Mouse (Mus musculus) layer of hippocampus, postnatal 14 days (tissue): ENCODE measurements at regions not wholly inside any gene's neighbourhood (a gene's known extent, or its start where the extent isn't known, plus 50 kb on each side); places are given as distances from the start of the nearest gene placed in this dataset.
A peak's percentile ranks its signal among the peaks of the same experiment; 100 is the strongest.

ENCODE experiments used
- DNase-seq, 2 experiments: peaks; one replicate each; pipeline ENCODE4 v3.0.0; 2021 to 2022; ENCODE audit warnings: low spot score in 2 of 2, mixed read lengths in 1 of 2
- microRNA-seq, 2 experiments: library from miRNA; unstranded; fragments of <30 nt; microRNA quantifications; one replicate each; pipeline ENCODE4 v1.2.0; 2021

GRCm38 (mm10) chr1:82150219-82151128 lies 82.4 kb upstream of the Gm9747 start:
- peak; percentile 28 to 39 for DNase-seq

GRCm38 (mm10) chr1:82155961-82156360 lies 77.0 kb upstream of the Gm9747 start:
- no peak for DNase-seq

- DNase-seq, result peak; percentile 31 to 70
These were observed 75.9 kb upstream of the Gm9747 start for GRCm38 (mm10) chr1:82157013-82157412.

- peak; percentile 11 to 42 for DNase-seq
These were observed 74.4 kb upstream of the Gm9747 start for GRCm38 (mm10) chr1:82158466-82158865.

DNA sequence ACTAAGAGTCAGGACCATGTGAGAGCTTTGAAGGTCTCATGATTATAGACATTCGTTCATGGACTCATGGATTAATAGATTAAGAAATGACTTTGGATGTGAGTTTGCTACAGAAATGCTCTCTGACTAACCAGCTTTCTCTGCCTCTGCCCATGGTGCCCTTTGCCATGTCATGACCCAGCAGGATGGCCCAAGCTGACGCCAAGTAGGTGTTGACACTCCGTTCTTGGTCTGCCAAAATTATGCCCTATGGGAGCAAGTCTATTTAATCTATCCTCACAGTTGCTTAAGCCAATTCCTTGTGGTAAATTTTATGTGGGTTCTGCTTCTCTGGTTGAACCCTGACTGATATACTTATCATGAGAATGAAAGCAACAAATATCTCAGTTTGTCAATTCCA lies 73.7 kb upstream of the Gm9747 start:
- DNase-seq, result no peak

DNA sequence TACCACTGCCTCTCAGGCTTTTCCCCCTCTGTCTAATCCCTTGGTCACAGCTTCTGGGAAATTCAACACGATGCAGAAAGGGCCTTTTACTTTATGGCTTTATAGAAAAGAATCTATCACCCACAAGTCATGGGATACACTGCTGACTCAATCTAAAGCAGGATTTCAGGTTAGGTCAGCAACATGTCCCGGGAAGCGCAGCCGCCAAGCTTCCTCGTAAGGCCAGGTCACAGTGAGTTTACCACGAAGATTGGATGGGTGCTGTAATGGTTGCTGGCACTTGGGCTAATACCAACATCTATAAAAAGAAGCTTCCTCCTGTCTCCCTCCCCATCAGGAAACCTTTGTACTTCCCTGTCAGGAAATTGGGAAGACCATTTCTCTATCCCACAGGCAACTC lies 70.0 kb upstream of the Gm9747 start:
- no peak for DNase-seq

- no peak for DNase-seq
These were observed 64.8 kb upstream of the Gm9747 start for GRCm38 (mm10) chr1:82168158-82168557.

GRCm38 (mm10) chr1:82168949-82169348 lies 64.0 kb upstream of the Gm9747 start:
- DNase-seq, result no peak

DNA sequence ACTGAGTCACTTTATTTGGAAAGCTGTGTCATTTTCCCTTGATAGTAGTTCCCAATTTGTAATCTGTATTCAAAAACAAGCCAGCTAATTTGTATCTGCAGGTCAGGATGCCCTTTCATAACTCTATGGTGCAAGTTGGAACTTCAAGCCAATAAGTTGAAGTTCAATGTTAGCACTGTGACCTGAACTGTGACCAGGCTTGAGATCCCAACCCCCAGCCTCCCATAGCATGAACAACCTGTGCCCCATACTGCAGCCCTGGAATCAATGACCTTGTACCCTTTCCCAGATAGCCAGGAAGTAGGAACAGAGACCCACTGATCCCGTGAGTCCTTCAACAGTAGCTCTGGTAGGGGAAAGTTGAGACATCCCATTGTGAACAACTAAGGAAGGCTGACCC lies 52.5 kb upstream of the Gm9747 start:
- no peak for DNase-seq

Small RNAs in the stretch of these regions (microRNA-seq; reads per million reads assigned to microRNA genes)
- gene Mir6344, result 0 reads per million in 2 experiments
